Mouse (Mus musculus) small intestine, adult 10 weeks (tissue): ENCODE results near the gene Vmn1r50. TPM values are rescaled to one million over a fixed set of nuclear protein-coding genes. Genes with fewer than 3 reads are reported as not detected.

ENCODE experiments used
- polyA plus RNA-seq: library from polyadenylated mRNA; stranded (reverse); fragments of 350-450 nt; fragmentation: Illumina TruSeq; extraction: RNeasy Lipid Tissue Mini Kit (QIAGEN cat#74804); gene quantifications from one replicate; pipeline ENCODE4 v1.2.3, GENCODE M21; 2014; ENCODE audit warnings: low replicate concordance

The Vmn1r50 gene
- not detected for polyA plus RNA-seq

GRCm38 (mm10) chr6:90101130-90101529 is at the start of gene Vmn1r50:
Gene Vmn1r50, plus strand, starts transcription at chr6:90101430.

GRCm38 (mm10) chr6:90078406-90078805 is 22.8 kb upstream of the Vmn1r50 start, which contains the start of gene Vmn1r49:
Gene Vmn1r49, minus strand, starts transcription at chr6:90078506.

DNA sequence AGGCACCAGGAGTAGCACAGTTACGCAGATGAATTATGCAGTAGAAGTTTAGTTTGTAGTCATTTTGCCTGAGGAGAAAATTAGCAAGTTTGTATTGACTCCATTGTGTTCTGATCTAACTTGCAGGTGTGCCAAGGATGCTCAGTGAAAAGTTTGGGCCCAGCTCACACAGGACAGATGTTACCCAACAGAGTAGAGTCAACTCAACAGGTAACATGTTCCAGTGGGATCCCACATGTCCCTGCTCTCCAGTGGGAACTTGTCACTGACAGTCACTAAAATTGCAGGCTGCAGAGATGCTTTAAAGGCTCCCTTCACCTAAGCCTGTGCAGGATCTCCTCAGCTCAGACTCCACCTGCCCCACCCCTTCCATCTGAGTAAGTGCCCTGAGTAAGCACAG is 21.1 kb downstream of the Vmn1r50 start, which contains the start of gene Vmn1r51:
Vmn1r51 (plus strand) TSS at position 301 of the 400 bp plus-strand sequence.

Other genes starting within 250 kb of the Vmn1r50 start
- gene Vmn1r42, start 225.0 kb upstream of the Vmn1r50 start, polyA plus RNA-seq = not detected
- gene Vmn1r43, start 225.0 kb upstream of the Vmn1r50 start, polyA plus RNA-seq = not detected
- not detected for gene Vmn1r44, start 217.8 kb upstream of the Vmn1r50 start, polyA plus RNA-seq
- not detected for gene Vmn1r45, start 160.8 kb upstream of the Vmn1r50 start, polyA plus RNA-seq
- not detected for gene Vmn1r46, start 132.1 kb upstream of the Vmn1r50 start, polyA plus RNA-seq
- gene Vmn1r47, start 85.3 kb upstream of the Vmn1r50 start, polyA plus RNA-seq = not detected
- gene Vmn1r48, start 64.6 kb upstream of the Vmn1r50 start, polyA plus RNA-seq = not detected
- not detected for gene Vmn1r49, start 22.9 kb upstream of the Vmn1r50 start, polyA plus RNA-seq
- gene Vmn1r51, start 21.2 kb downstream of the Vmn1r50 start, polyA plus RNA-seq = not detected
- gene Vmn1r52, start 73.4 kb downstream of the Vmn1r50 start, polyA plus RNA-seq = not detected
- not detected for gene V1ra8, start 101.4 kb downstream of the Vmn1r50 start, polyA plus RNA-seq
- not detected for gene Vmn1r53, start 123.0 kb downstream of the Vmn1r50 start, polyA plus RNA-seq
- gene Vmn1r54, start 144.9 kb downstream of the Vmn1r50 start, polyA plus RNA-seq = not detected
- not detected for gene BC048671, start 199.8 kb downstream of the Vmn1r50 start, polyA plus RNA-seq
- gene Chst13, start 223.8 kb downstream of the Vmn1r50 start, polyA plus RNA-seq = not detected
- not detected for gene Uroc1, start 231.9 kb downstream of the Vmn1r50 start, polyA plus RNA-seq